Mouse (Mus musculus) myocyte (in vitro differentiated cells): ENCODE data around the gene Vmn1r47.
"Not testable (repeated sequence)": the region's sequence is repeated elsewhere in the genome, so short reads cannot be mapped to it uniquely, and the experiment has no call there.

Experiments
- E2F4 ChIP-seq: IDR thresholded peaks from one replicate; pipeline ENCODE4 v1.6.1; 2011; ENCODE audit warnings: mild to moderate bottlenecking, control low read depth, moderate library complexity; ENCODE audit not compliant: insufficient read depth
- MYOG ChIP-seq, 3 experiments: IDR thresholded peaks; one replicate each; pipeline ENCODE4 v1.6.1; 2011; ENCODE audit warnings: control low read depth in 2 of 3, low read depth in 2 of 3, mild to moderate bottlenecking in 2 of 3; ENCODE audit not compliant: insufficient read length in 2 of 3, control insufficient read depth in 1 of 3, insufficient read depth in 1 of 3
- POLR2A ChIP-seq: IDR thresholded peaks from one replicate; pipeline ENCODE4 v1.6.1; 2011; ENCODE audit warnings: low read depth, mild to moderate bottlenecking, control low read depth, moderate library complexity; ENCODE audit not compliant: insufficient read length
- POLR2AphosphoS2 ChIP-seq: IDR thresholded peaks from one replicate; pipeline ENCODE4 v1.6.1; 2011; ENCODE audit warnings: low read depth, control low read depth; ENCODE audit not compliant: insufficient read length

GRCm38 (mm10) chr6:90036741-90037140 is 20.8 kb downstream of the Vmn1r47 start, which contains the start of gene Vmn1r48:
- TF ChIP-seq POLR2A; E2F4; POLR2AphosphoS2; MYOG (IDR thresholded peaks at IDR 0.05; ENCODE audit: control insufficient read depth in 1 of 3, insufficient read depth in 1 of 3, insufficient read length in 2 of 3, low read depth in 2 of 3): not testable (repeated sequence)
